23 mouse cellular contexts compared by ENCODE assay signal in the genomic region with DNA sequence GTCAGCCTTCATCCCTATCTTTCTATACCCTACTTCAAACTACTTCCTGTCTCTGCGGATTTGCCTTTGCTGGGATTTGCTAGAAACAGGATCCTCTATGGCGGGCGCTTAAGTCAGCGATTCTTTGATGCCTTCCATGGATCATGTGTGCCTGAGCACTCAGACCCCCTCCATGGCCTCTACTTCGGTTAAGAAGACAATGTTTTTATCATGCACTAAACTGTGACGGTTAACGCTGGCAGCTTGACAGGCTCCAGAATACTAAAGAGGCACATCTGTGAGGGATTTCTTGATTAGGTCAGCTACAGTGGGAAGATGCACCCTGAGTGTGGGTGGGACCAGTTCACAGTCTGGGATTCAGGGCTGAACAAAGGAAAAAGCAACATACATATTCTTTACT.
A peak's percentile ranks its signal among the peaks of the same experiment; 100 is the strongest.
DNase-seq lines count a peak whose midpoint lies in the region; ATAC-seq and TF ChIP-seq lines count a peak whose summit lies in the region.
"Had no signal": no experiment of that assay in that cellular context is flagged by ENCODE, and none has a peak within 500 bp of the region (broad histone marks: within the 10 kb centered on the region; RNA-seq: fewer than 3 reads in every experiment).

No protein-coding gene starts in this region.

- ATAC-seq in lung, embryonic 14.5 days (ENCODE audit: insufficient read depth) = no peak
- no peak for ATAC-seq in midbrain, embryonic 14.5 days (ENCODE audit: low FRiP score, low TSS enrichment)
- ATAC-seq in midbrain, embryonic 13.5 days = no peak
- ATAC-seq: forebrain, embryonic 14.5 days; forebrain, embryonic 16.5 days had no signal

- no peaks in the 10 kb centered on the region for H3K27me3 ChIP-seq in lung, embryonic 14.5 days (ENCODE audit: insufficient read depth, low read length)
- H3K27me3 ChIP-seq in midbrain, embryonic 14.5 days (ENCODE audit: control insufficient read depth, insufficient read depth, low read length) = no peaks in the 10 kb centered on the region
- no peaks in the 10 kb centered on the region for H3K27me3 ChIP-seq in midbrain, embryonic 13.5 days
- H3K27me3 ChIP-seq: embryonic facial prominence, embryonic 12.5 days; embryonic facial prominence, embryonic 15.5 days; forebrain, embryonic 12.5 days had no signal

- no peak for TF ChIP-seq POLR2A in lung, adult 2 months (IDR thresholded peaks at IDR 0.05; ENCODE audit: borderline replicate concordance, extremely low read depth, low read depth, low read length)

- intact Hi-C loops in gastrocnemius, postnatal 14 days (cut with DNase I; ENCODE audit: low total_unique reads) = no loop called here
- intact Hi-C loops in gastrocnemius, postnatal 36 days (cut with DNase I) = no loop called here

- H3K27ac ChIP-seq in lung, embryonic 14.5 days (ENCODE audit: low read depth) = no peak overlapping the region
- H3K27ac ChIP-seq in midbrain, embryonic 14.5 days (replicated peaks; ENCODE audit: low read depth, low read length) = no peak overlapping the region
- H3K27ac ChIP-seq in midbrain, embryonic 13.5 days = no peak overlapping the region
- H3K27ac ChIP-seq: embryonic facial prominence, embryonic 12.5 days; embryonic facial prominence, embryonic 15.5 days; forebrain, embryonic 10.5 days; forebrain, embryonic 12.5 days had no signal

- no peak overlapping the region for H3K4me3 ChIP-seq in lung, embryonic 14.5 days (ENCODE audit: low read depth, low read length)
- H3K4me3 ChIP-seq in lung, adult 2 months (replicated peaks; ENCODE audit: extremely low read depth, low read depth, low read length) = no peak overlapping the region
- no peak overlapping the region for H3K4me3 ChIP-seq in midbrain, embryonic 14.5 days (replicated peaks; ENCODE audit: low read depth, low read length)
- H3K4me3 ChIP-seq in midbrain, embryonic 13.5 days (replicated peaks) = no peak overlapping the region
- H3K4me3 ChIP-seq: embryonic facial prominence, embryonic 12.5 days; embryonic facial prominence, embryonic 15.5 days; erythroblast, embryonic 14.5 days; forebrain, embryonic 10.5 days; forebrain, embryonic 12.5 days had no signal

- TF ChIP-seq CTCF in lung, embryonic 14.5 days (IDR thresholded peaks at IDR 0.05; ENCODE audit: low read depth) = no peak
- TF ChIP-seq CTCF in lung, adult 2 months (IDR thresholded peaks at IDR 0.05; ENCODE audit: insufficient read depth, low read length) = no peak

- H3K9me3 ChIP-seq in lung, embryonic 14.5 days (ENCODE audit: low read depth, low read length) = no peaks in the 10 kb centered on the region
- H3K9me3 ChIP-seq in midbrain, embryonic 14.5 days (ENCODE audit: control insufficient read depth, low read length) = no peaks in the 10 kb centered on the region
- no peaks in the 10 kb centered on the region for H3K9me3 ChIP-seq in midbrain, embryonic 13.5 days
- H3K9me3 ChIP-seq: embryonic facial prominence, embryonic 12.5 days; embryonic facial prominence, embryonic 15.5 days; forebrain, embryonic 10.5 days; forebrain, embryonic 12.5 days had no signal

- no peaks in the 10 kb centered on the region for H3K4me1 ChIP-seq in lung, embryonic 14.5 days (ENCODE audit: insufficient read depth)
- no peaks in the 10 kb centered on the region for H3K4me1 ChIP-seq in lung, adult 2 months (ENCODE audit: control insufficient read depth, insufficient read depth, low read length)
- no peaks in the 10 kb centered on the region for H3K4me1 ChIP-seq in midbrain, embryonic 14.5 days (ENCODE audit: control insufficient read depth, insufficient read depth, low read length)
- H3K4me1 ChIP-seq in midbrain, embryonic 13.5 days (replicated peaks) = no peaks in the 10 kb centered on the region
- H3K4me1 ChIP-seq: forebrain, embryonic 10.5 days; forebrain, embryonic 12.5 days had no signal

- 60% methylated on average over 7 of the region's 7 CpGs for WGBS in lung, embryonic 14.5 days
- 76% methylated on average over 7 of the region's 7 CpGs for WGBS in lung, adult 2 months
- 68% methylated on average over 7 of the region's 7 CpGs for WGBS in midbrain, embryonic 14.5 days
- 69% methylated on average over 7 of the region's 7 CpGs for WGBS in midbrain, embryonic 13.5 days

- H3K9ac ChIP-seq in lung, embryonic 14.5 days = no peak overlapping the region
- H3K9ac ChIP-seq in midbrain, embryonic 14.5 days (replicated peaks; ENCODE audit: low read length) = no peak overlapping the region
- no peak overlapping the region for H3K9ac ChIP-seq in midbrain, embryonic 13.5 days (replicated peaks)
- H3K9ac ChIP-seq: embryonic facial prominence, embryonic 12.5 days; embryonic facial prominence, embryonic 15.5 days; forebrain, embryonic 12.5 days had no signal

- peak; percentile 28 for DNase-seq in gastrocnemius, postnatal 14 days
- DNase-seq in gastrocnemius, postnatal 36 days = no peak
- peak; percentile 9 for DNase-seq in lung, embryonic 14.5 days
- DNase-seq in lung, adult 2 months = no peak
- DNase-seq in midbrain, embryonic 14.5 days = peak; percentile 16
- no peak for DNase-seq in cerebellum, postnatal 10 days
- DNase-seq: adrenal gland, adult 2 months; adrenal gland, postnatal 10 days; adrenal gland, postnatal 25 days; cerebellum, adult 11-12 months; cerebellum, adult 2 months; cerebellum, adult 9-10 months; cerebellum, postnatal 14 days; cerebellum, postnatal 36 days; embryo, embryonic 11 days had no signal

- H3K4me2 ChIP-seq in lung, embryonic 14.5 days = no peak overlapping the region
- H3K4me2 ChIP-seq in midbrain, embryonic 14.5 days (ENCODE audit: low read length) = no peak overlapping the region
- no peak overlapping the region for H3K4me2 ChIP-seq in midbrain, embryonic 13.5 days (replicated peaks)
- H3K4me2 ChIP-seq: embryonic facial prominence, embryonic 12.5 days; embryonic facial prominence, embryonic 15.5 days; forebrain, embryonic 12.5 days had no signal

- H3K36me3 ChIP-seq in lung, embryonic 14.5 days (ENCODE audit: insufficient read depth) = no peaks in the 10 kb centered on the region
- no peaks in the 10 kb centered on the region for H3K36me3 ChIP-seq in midbrain, embryonic 14.5 days (ENCODE audit: control insufficient read depth, insufficient read depth, low read length)
- no peaks in the 10 kb centered on the region for H3K36me3 ChIP-seq in midbrain, embryonic 13.5 days
- H3K36me3 ChIP-seq: embryonic facial prominence, embryonic 12.5 days; embryonic facial prominence, embryonic 15.5 days; forebrain, embryonic 10.5 days; forebrain, embryonic 12.5 days had no signal

Comparison
In these comparisons a context has a peak if more than half of its experiments do, and no peak if none do; other contexts are left out.
1. DNase-seq: peak in gastrocnemius, postnatal 14 days (single experiment), lung, embryonic 14.5 days (single experiment) and midbrain, embryonic 14.5 days (single experiment); none in gastrocnemius, postnatal 36 days (0 of 2), lung, adult 2 months (single experiment) and cerebellum, postnatal 10 days (0 of 2).